Mouse (Mus musculus) CH12.LX (cell line): Measurements from ENCODE around the gene Zfhx3. TPM values are rescaled to one million over a fixed set of nuclear protein-coding genes. Genes with fewer than 3 reads are reported as not detected.

Experiments
- DNase-seq: peaks from one replicate; pipeline ENCODE4 v3.0.0-alpha.2; 2013; ENCODE audit errors: extremely low read depth
- H3K27ac ChIP-seq: 2 replicates; pipeline ENCODE4 v1.5.1; 2012; ENCODE audit warnings: low read depth, mild to moderate bottlenecking, control low read depth, moderate library complexity; ENCODE audit not compliant: insufficient read depth
- H3K27me3 ChIP-seq: replicated peaks from 2 replicates; pipeline ENCODE3; 2012; ENCODE audit warnings: inconsistent platforms
- H3K36me3 ChIP-seq, 2 experiments: replicated peaks in 1 of 2; 2 replicates each; pipeline versions ENCODE3 to v1.6.1; 2012; ENCODE audit warnings: inconsistent platforms in 1 of 2, low read length in 1 of 2, mild to moderate bottlenecking in 1 of 2, mixed read lengths in 1 of 2, moderate library complexity in 1 of 2; ENCODE audit not compliant: control insufficient read depth in 1 of 2, insufficient read depth in 1 of 2
- H3K4me1 ChIP-seq, 2 experiments: 2 replicates each; pipeline ENCODE4 v1.6.1; 2012; ENCODE audit warnings: inconsistent platforms in 1 of 2, moderate library complexity in 1 of 2; ENCODE audit not compliant: insufficient read depth in 2 of 2, control insufficient read depth in 1 of 2
- H3K4me2 ChIP-seq: 2 replicates; pipeline ENCODE4 v1.6.1; 2012; ENCODE audit warnings: low read depth, mild to moderate bottlenecking, control low read depth; ENCODE audit not compliant: poor library complexity, insufficient read depth, severe bottlenecking
- H3K4me3 ChIP-seq, 3 experiments: fragments of 150-350 bp in 1 of 3; sonication (generic) in 1 of 3; replicated peaks in 1 of 3; 2 replicates each; pipeline versions ENCODE3 to v1.5.1; 2011 to 2012; ENCODE audit warnings: low read depth in 2 of 3, low read length in 2 of 3, mild to moderate bottlenecking in 2 of 3, moderate library complexity in 2 of 3, control low read depth in 1 of 3, improper control_type of control experiment in 1 of 3, inconsistent platforms in 1 of 3, mixed read lengths in 1 of 3; ENCODE audit not compliant: poor library complexity in 1 of 3
- H3K79me2 ChIP-seq: replicated peaks from 2 replicates; pipeline ENCODE4 v1.6.1; 2012; ENCODE audit warnings: mild to moderate bottlenecking, moderate library complexity; ENCODE audit not compliant: control insufficient read depth, poor library complexity, insufficient read depth, severe bottlenecking; ENCODE audit errors: extremely low read depth
- H3K9ac ChIP-seq: 2 replicates; pipeline ENCODE4 v1.6.1; 2012; ENCODE audit warnings: low read depth, mild to moderate bottlenecking, control low read depth, moderate library complexity; ENCODE audit not compliant: insufficient read depth
- H3K9me3 ChIP-seq: replicated peaks from 2 replicates; pipeline ENCODE3; 2012; ENCODE audit warnings: low read length, inconsistent platforms, mixed read lengths
- BHLHE40 ChIP-seq: IDR thresholded peaks from 2 replicates; pipeline ENCODE4 v1.6.1; 2011; ENCODE audit warnings: mild to moderate bottlenecking, low read depth, low read length, improper control_type of control experiment
- CTCF ChIP-seq, 2 experiments: IDR thresholded peaks in 1 of 2; conservative IDR thresholded peaks in 1 of 2; 2 replicates each; pipeline ENCODE4 v1.5.1; 2011 to 2012; ENCODE audit warnings: low read depth in 2 of 2, low read length in 2 of 2, improper control_type of control experiment in 1 of 2, inconsistent platforms in 1 of 2, mild to moderate bottlenecking in 1 of 2, moderate library complexity in 1 of 2
- E2F4 ChIP-seq: IDR thresholded peaks from 2 replicates; pipeline ENCODE4 v1.6.1; 2011; ENCODE audit warnings: low read depth, low read length, improper control_type of control experiment; ENCODE audit not compliant: insufficient replicate concordance
- EP300 ChIP-seq: IDR thresholded peaks from 2 replicates; pipeline ENCODE4 v1.6.1; 2011; ENCODE audit warnings: low read length, improper control_type of control experiment
- GABPA ChIP-seq: IDR thresholded peaks from 2 replicates; pipeline ENCODE4 v1.6.1; 2012; ENCODE audit warnings: low read depth, low read length, improper control_type of control experiment, inconsistent platforms; ENCODE audit not compliant: insufficient replicate concordance
- JUN ChIP-seq: IDR thresholded peaks from 2 replicates; pipeline ENCODE4 v1.6.1; 2011; ENCODE audit warnings: low read depth, mild to moderate bottlenecking, low read length, improper control_type of control experiment, moderate library complexity; ENCODE audit not compliant: insufficient read depth
- JUND ChIP-seq: conservative IDR thresholded peaks from 2 replicates; pipeline ENCODE4 v1.6.1; 2011; ENCODE audit warnings: low read depth, low read length, improper control_type of control experiment
- MAX ChIP-seq: IDR thresholded peaks from 2 replicates; pipeline ENCODE4 v1.6.1; 2011; ENCODE audit warnings: low read length, improper control_type of control experiment
- MAZ ChIP-seq: IDR thresholded peaks from 2 replicates; pipeline ENCODE4 v1.6.1; 2012; ENCODE audit warnings: low read depth, mild to moderate bottlenecking, inconsistent platforms, low read length, improper control_type of control experiment, moderate library complexity
- MEF2A ChIP-seq: IDR thresholded peaks from 2 replicates; pipeline ENCODE4 v1.6.1; 2014; ENCODE audit warnings: low read depth, mild to moderate bottlenecking, inconsistent platforms, low read length, improper control_type of control experiment, borderline replicate concordance
- MXI1 ChIP-seq: IDR thresholded peaks from 2 replicates; pipeline ENCODE4 v1.6.1; 2011; ENCODE audit warnings: mild to moderate bottlenecking, low read depth, low read length, improper control_type of control experiment
- MYC ChIP-seq: IDR thresholded peaks from 2 replicates; pipeline ENCODE4 v1.6.1; 2011; ENCODE audit warnings: low read depth, mild to moderate bottlenecking, improper control_type of control experiment, low read length
- NELFE ChIP-seq: IDR thresholded peaks from 2 replicates; pipeline ENCODE4 v1.6.1; 2011; ENCODE audit warnings: low read depth, low read length, improper control_type of control experiment
- PAX5 ChIP-seq: IDR thresholded peaks from 2 replicates; pipeline ENCODE4 v1.6.1; 2012; ENCODE audit warnings: low read length, inconsistent platforms, mixed read lengths
- POLR2AphosphoS2 ChIP-seq: IDR thresholded peaks from 2 replicates; pipeline ENCODE4 v1.6.1; 2011; ENCODE audit warnings: low read depth, low read length, improper control_type of control experiment
- RAD21 ChIP-seq: IDR thresholded peaks from 2 replicates; pipeline ENCODE4 v1.6.1; 2011; ENCODE audit warnings: low read depth, mild to moderate bottlenecking, low read length, improper control_type of control experiment, moderate library complexity
- SIN3A ChIP-seq: IDR thresholded peaks from 2 replicates; pipeline ENCODE4 v1.6.1; 2012; ENCODE audit warnings: low read length, improper control_type of control experiment, inconsistent platforms
- TBP ChIP-seq: conservative IDR thresholded peaks from 2 replicates; pipeline ENCODE4 v1.6.1; 2011; ENCODE audit warnings: low read depth, low read length, improper control_type of control experiment
- TCF12 ChIP-seq: IDR thresholded peaks from 2 replicates; pipeline ENCODE4 v1.6.1; 2014; ENCODE audit warnings: low read depth, mild to moderate bottlenecking, inconsistent platforms, low read length, improper control_type of control experiment
- UBTF ChIP-seq: IDR thresholded peaks from 2 replicates; pipeline ENCODE4 v1.6.1; 2012; ENCODE audit warnings: low read depth, mild to moderate bottlenecking, inconsistent platforms, low read length, improper control_type of control experiment, moderate library complexity
- USF2 ChIP-seq: conservative IDR thresholded peaks from 2 replicates; pipeline ENCODE4 v1.6.1; 2011; ENCODE audit warnings: low read depth, low read length, improper control_type of control experiment
- ZC3H11A ChIP-seq: IDR thresholded peaks from 2 replicates; pipeline ENCODE4 v1.6.1; 2012; ENCODE audit warnings: low read depth, mild to moderate bottlenecking, inconsistent platforms, low read length, improper control_type of control experiment
- ZMIZ1 ChIP-seq: IDR thresholded peaks from 2 replicates; pipeline ENCODE4 v1.6.1; 2012; ENCODE audit warnings: low read depth, mild to moderate bottlenecking, inconsistent platforms, low read length, improper control_type of control experiment
- ZNF384 ChIP-seq: IDR thresholded peaks from 2 replicates; pipeline ENCODE4 v1.6.1; 2012; ENCODE audit warnings: low read depth, low read length, improper control_type of control experiment, inconsistent platforms
- dilution Hi-C: fragments of 300-500 bp; cut with MboI; formaldehyde crosslinking; loops from 2 replicates; pipeline ENCODE4 v1.14.3; 2020; ENCODE audit warnings: low sequenced_read_pairs; ENCODE audit not compliant: extremely low pct_unique_long_range_greater_than_20kb, extremely low pct_ligation_motif_present
- in situ Hi-C: fragments of 300-500 bp; cut with MboI; formaldehyde crosslinking; loops from 3 replicates; pipeline ENCODE4 v1.14.3; 2019; ENCODE audit warnings: low sequenced_read_pairs, low pct_ligation_motif_present, low pct_unique_long_range_greater_than_20kb, mixed read lengths
- polyA plus RNA-seq: library from polyadenylated mRNA; unstranded; fragments of >175 nt; gene quantifications from 2 replicates; pipeline ENCODE4 v1.2.1, GENCODE M21; 2012; ENCODE audit warnings: low read depth; ENCODE audit not compliant: insufficient read length
- total RNA-seq, 2 experiments: library from RNA; depleted of rRNA; stranded (reverse); fragments of 300-350 nt in 1 of 2; fragments of >200 nt in 1 of 2; gene quantifications; 2 replicates each; pipeline ENCODE4 v1.2.3; 2012 to 2014

The Zfhx3 gene
- total and polyA plus RNA-seq, 3 experiments = 0.05 to 0.76 (median 0.68) TPM

DNA sequence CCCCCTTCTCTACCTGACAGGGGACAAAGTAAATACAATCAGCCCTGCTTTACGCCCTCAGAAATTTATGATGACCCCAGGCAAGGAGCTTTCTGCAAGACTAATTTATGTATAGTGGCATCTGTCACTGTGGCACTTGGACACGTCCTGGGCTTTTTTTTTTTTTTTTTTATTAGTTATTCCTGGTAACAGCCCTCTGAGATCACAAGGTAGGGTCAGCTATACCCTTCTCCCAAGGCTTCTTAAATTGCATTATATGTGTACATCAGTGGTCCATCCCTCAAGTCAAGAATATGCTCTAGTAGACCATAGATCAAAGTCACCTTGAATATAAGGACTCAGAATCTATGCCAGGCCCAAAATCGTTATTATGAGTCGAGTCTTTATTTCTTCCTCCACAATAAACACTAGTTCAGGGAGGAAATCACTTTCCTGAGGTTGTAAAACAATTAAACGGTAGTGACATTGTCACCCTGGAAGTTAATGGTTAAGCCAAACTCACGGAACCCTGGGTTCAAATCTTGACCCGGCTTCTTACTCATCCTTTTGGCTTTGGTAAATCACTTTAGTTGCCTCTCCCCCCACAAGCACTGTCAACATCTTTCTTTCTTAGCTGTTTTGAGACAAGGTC is 621.6 kb downstream of the Zfhx3 start:
- in situ Hi-C loops = no loop called here
- H3K27me3 ChIP-seq = no peaks in the 10 kb centered on the region
- dilution Hi-C loops = no loop called here
- no peaks in the 10 kb centered on the region for H3K4me1 ChIP-seq
- no peak overlapping the region for H3K9ac ChIP-seq
- no peaks in the 10 kb centered on the region for H3K36me3 ChIP-seq
- no peak overlapping the region for H3K4me3 ChIP-seq
- TF ChIP-seq UBTF (no peak), ZC3H11A (no peak), E2F4 (no peak), BHLHE40 (no peak), GABPA (no peak), RAD21 (no peak), PAX5 (no peak), MXI1 (no peak), NELFE (no peak), EP300 (no peak), MEF2A (no peak), ZMIZ1 (no peak), ZNF384 (no peak), CTCF (conservative IDR thresholded peaks at IDR 0.05 in 1 of 2, IDR thresholded peaks at IDR 0.05 in 1 of 2; ENCODE audit: low read depth in 2 of 2, low read length in 2 of 2) (no peak), MAX (no peak), USF2 (no peak), TCF12 (no peak), POLR2AphosphoS2 (no peak), MAZ (no peak), SIN3A (no peak)
- no peaks in the 10 kb centered on the region for H3K79me2 ChIP-seq
- DNase-seq = no peak
- no peak overlapping the region for H3K27ac ChIP-seq
- H3K9me3 ChIP-seq = no peaks in the 10 kb centered on the region
- no peak overlapping the region for H3K4me2 ChIP-seq

DNA sequence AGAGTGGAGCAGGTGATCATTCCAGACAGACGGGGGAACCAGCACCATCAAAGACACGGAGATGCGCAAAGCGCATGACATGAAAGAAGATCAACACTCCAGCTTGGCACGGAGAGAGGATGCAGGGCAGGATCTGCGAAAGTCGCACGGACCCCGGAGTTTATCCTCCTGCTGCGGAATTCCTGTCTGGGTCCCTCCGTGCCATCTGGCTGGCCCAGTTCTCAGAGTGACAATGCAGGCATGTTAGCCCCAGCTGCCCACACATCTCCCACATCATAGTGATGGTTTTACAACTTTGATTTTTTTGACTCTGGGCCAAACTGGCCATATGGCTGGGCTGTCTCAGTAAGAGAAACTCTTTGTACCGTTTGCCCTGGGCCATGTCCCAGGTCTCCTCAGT is 623.6 kb downstream of the Zfhx3 start:
- H3K4me3 ChIP-seq = no peak overlapping the region
- DNase-seq = no peak
- no peaks in the 10 kb centered on the region for H3K4me1 ChIP-seq
- H3K79me2 ChIP-seq = no peaks in the 10 kb centered on the region
- no peaks in the 10 kb centered on the region for H3K9me3 ChIP-seq
- H3K4me2 ChIP-seq = no peak overlapping the region
- H3K9ac ChIP-seq = no peak overlapping the region
- TF ChIP-seq SIN3A (no peak), ZNF384 (no peak), PAX5 (no peak), TBP (no peak), MXI1 (no peak), USF2 (no peak), MEF2A (no peak), JUN (no peak), NELFE (no peak), ZC3H11A (no peak), MYC (no peak), JUND (no peak)
- in situ Hi-C loops (no loop called here), dilution Hi-C loops (no loop called here)
- H3K27me3 ChIP-seq = no peaks in the 10 kb centered on the region
- H3K36me3 ChIP-seq = no peaks in the 10 kb centered on the region
- no peak overlapping the region for H3K27ac ChIP-seq
